Mouse (Mus musculus): Measurements from ENCODE around the gene Hoxb8. TPM values are rescaled to one million over a fixed set of nuclear protein-coding genes. Genes with fewer than 3 reads are reported as not detected.

Hoxb8 gene
- total RNA-seq, 2 experiments from 2014 or later = 58.4 to 61.2 TPM

DNA sequence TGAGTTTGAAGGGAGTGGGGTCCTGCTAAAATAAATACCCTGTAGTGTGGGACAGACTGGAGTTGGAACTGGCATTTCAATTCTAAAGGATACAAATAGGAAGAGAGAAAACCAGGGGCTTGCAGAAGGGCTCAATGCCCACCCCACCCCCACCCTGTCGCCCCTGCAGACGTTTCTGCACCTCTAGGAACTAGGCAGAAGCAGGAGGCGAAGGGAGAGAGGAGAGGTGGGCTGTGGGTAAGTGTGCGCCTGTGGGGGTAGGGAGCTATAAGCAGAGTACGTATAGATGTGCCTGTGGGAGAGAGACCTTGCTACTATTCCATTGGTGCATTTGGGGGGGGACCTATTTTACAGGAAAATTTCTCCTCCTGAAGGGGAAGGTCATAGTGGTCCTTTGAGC, 46.0 kb downstream of the Hoxb8 start:
- DNase-seq (ENCODE audit: low spot score in 2 of 2) = no peak

DNA sequence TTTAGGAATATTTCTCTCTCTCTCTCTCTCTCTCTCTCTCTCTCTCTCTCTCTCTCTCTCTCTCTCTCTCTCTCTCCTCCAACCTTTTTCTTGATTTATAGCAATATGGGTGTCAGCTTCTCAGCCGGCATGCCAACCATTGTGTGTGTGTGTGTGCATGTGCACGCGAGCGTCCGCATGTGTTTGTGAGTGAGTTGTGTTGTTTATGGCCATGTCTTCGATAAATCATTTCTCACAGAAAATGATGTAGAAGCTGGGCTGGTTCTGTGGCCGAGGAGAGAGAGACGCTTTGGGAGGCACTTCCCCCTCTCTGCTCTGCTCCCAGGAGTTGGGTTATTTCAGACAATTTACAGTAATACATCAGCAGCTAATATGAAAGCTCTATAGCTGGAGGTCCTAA, 46.9 kb downstream of the Hoxb8 start:
- DNase-seq (ENCODE audit: low spot score in 2 of 2) = no peak

- DNase-seq (ENCODE audit: low spot score in 2 of 2) = no peak
Measured at GRCm38 (mm10) chr11:96332105-96332504, 50.4 kb downstream of the Hoxb8 start.

- no peak for DNase-seq (ENCODE audit: low spot score in 2 of 2)
Measured at GRCm38 (mm10) chr11:96332618-96333032, 50.9 kb downstream of the Hoxb8 start.

- DNase-seq (ENCODE audit: low spot score in 2 of 2) = no peak
Measured at GRCm38 (mm10) chr11:96333241-96334001, 51.7 kb downstream of the Hoxb8 start.

- DNase-seq (ENCODE audit: low spot score in 2 of 2) = no peak
Measured at GRCm38 (mm10) chr11:96334002-96334364, 52.3 kb downstream of the Hoxb8 start.

Small RNA genes within 50 kb of the gene (microRNA-seq; reads per million reads assigned to microRNA genes)
- gene Mir10a (60,500 reads per million, percentile 99 among the genes with 10 or more reads in this experiment), gene Mir196a-1 (32.1 reads per million, percentile 34 among the genes with 10 or more reads in this experiment)

Other genes with a start within 250 kb of the Hoxb8 start
- gene Snf8, start 247.0 kb upstream of the Hoxb8 start, total RNA-seq (2021) = 10 to 100 TPM; 74.3 to 78.8 TPM
- gene Ube2z, start 216.5 kb upstream of the Hoxb8 start, total RNA-seq (2021) = 10 to 100 TPM; 54.9 to 57.8 TPM
- gene Atp5g1, start 206.2 kb upstream of the Hoxb8 start, total RNA-seq (2021) = 100 to 1,000 TPM; 332 to 356 TPM
- not detected for gene Calcoco2, start 169.9 kb upstream of the Hoxb8 start, total RNA-seq (2021)
- gene Ttll6, start 148.1 kb upstream of the Hoxb8 start, total RNA-seq (2021) = not detected
- not detected for gene Hoxb13, start 87.6 kb upstream of the Hoxb8 start, total RNA-seq (2021)
- 10 to 100 TPM; 86.0 to 93.6 TPM for gene Hoxb9, start 10.4 kb upstream of the Hoxb8 start, total RNA-seq (2021)
- 10 to 100 TPM; 39.4 to 49.8 TPM for gene Hoxb7, start 4.7 kb downstream of the Hoxb8 start, total RNA-seq (2021)
- gene Hoxb6, start 10.6 kb downstream of the Hoxb8 start, total RNA-seq (2021) = 10 to 100 TPM; 43.6 to 47.9 TPM
- gene Hoxb5, start 21.4 kb downstream of the Hoxb8 start, total RNA-seq (2021) = 10 to 100 TPM; 26.5 to 27.8 TPM
- gene Hoxb4, start 36.4 kb downstream of the Hoxb8 start, total RNA-seq (2021) = 10 to 100 TPM; 19.8 to 22.0 TPM
- 10 to 100 TPM; 40.5 to 44.5 TPM for gene Hoxb3, start 41.4 kb downstream of the Hoxb8 start, total RNA-seq (2021)
- 10 to 100 TPM; 21.0 to 26.0 TPM for gene Hoxb2, start 68.6 kb downstream of the Hoxb8 start, total RNA-seq (2021)
- not detected for gene Hoxb1, start 83.8 kb downstream of the Hoxb8 start, total RNA-seq (2021)
- gene Skap1, start 182.7 kb downstream of the Hoxb8 start, total RNA-seq (2021) = 1 to 10 TPM; 6.1 to 7.6 TPM